Mouse (Mus musculus) kidney, adult 8-10 months (tissue): ENCODE measurements around the gene Carnmt1.

Experiments used
- DNase-seq, 2 experiments: peaks; one replicate each; pipeline ENCODE4 v3.0.0; 2022

Carnmt1 gene

DNA sequence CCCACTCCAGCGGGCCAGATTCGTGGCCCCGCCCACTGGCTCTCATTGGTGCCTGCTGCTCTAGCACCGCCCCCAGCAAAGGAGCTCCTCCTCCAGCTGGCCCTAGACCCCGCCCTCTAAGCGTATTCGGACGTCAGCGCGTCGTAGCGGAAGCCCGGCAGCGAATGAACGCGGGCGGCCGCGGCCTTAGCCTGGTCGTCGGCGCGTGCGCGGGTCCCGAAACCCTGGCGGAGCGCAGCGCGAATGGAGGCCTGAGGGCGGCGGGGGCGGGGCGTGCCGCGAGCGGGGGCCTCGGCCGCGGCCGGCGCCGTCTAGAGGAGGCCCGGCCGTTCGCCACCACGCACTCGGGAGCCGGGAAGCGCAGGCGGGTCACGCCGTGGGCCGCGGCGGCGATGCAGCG lies at the start of gene Carnmt1:
TSS of gene Carnmt1 (plus strand) at position 157 of the 400 bp plus-strand sequence.
- DNase-seq, result peak; percentile 98 to 99

DNA sequence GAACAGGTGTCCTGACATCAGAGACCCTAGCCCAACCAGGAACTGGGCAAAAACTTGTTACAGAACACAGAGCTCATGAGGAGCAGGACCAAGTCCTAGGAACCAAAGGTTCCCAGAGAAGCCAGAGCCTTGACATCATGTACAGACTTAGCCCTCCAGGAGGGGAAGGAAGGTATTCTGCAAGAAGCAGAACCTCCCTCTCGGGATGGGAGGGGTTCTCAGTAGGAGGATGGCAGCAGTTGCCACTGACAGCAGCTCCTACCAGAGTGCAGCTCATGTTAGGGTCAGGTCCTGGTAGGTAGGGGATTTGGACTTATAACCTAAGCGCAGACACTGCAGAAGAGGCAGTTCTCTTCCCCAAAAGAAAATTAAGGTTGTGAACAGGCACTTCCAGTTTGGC lies 46.7 kb upstream of the Carnmt1 start:
- DNase-seq, result no peak

DNA sequence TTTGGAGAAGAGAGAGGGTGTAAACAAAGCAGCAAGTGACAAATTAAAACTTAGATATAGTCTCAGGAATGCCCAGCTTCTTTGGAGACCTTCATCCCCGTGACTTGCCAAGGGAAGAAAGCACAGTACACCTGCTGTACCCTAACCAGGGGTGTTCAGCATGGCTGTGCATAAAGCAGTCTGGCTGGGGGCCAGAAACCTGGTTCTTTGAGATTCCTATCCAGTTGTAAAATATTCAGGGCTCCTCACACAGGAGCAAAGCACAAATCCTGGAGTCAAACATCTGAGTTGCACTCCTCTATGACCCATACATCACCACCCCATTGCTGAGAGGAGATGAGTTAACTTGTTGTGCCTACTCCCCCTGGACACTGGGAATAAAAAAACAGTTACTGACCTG lies 41.0 kb upstream of the Carnmt1 start:
- peak; percentile 90 to 92 for DNase-seq

DNA sequence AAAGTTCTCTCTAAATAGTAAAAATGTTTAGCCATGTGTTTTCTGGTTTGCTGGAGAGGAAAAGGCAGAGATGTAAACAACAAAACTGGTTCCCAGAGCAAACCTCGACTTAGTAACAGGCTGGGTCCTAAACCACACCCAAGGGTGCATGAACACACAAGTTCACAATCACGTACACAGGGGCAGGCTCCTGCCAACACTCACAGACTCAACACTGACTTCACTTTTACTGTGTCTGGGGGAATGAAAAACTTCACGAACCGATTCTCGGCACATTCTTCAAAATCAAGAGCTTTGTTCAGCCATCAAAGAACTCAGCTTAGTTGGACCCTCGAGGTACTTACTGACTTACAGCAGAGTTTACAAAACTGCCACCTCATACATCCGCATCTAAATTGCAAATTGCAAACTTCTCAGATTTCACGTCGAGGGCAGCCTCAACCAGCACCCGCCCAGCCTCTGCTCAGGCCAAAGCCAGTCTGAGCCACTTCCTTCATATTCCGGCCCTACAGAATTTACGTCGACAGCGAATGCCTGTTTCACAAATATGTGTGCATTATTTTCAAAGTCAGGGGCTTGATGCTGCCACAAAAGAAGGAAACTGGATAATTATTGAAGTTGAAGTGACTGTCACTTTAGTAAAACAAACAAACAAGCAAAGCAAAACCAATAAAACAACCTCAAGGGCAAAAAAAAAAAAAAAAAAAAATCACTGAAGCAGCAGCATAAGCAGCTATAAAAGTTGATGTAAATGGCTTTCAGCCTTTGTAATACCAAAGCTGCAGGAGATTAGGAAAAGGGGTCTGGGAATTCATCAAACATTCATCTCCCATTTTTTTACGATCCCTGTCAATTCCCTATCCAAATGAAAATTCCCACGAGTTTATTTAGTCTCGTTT lies 40.1 kb upstream of the Carnmt1 start:
- peak; percentile 62 to 76 for DNase-seq

DNA sequence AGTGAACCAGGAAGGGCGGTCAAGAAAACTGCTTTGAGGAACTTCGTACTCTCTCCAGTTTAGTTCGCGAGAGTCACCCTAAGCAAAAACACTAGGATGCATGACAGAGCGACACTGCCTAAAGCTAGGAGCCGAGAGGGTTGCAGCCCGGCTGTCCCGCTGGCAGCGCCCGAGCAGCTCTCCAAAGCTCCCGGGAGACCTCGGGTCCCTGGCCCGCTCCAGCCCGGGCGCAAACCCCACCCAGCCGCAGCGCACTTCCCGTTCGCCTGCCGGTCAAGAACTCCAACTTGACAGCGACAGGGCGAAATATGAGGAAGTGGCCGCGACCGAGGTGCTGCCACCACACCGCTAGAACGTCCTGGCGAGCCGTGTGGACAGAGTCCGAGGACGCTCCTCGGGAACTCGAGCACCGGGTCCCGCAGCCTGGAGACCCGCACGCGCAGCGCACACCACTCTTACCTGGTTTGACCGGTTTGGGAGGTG lies 39.4 kb upstream of the Carnmt1 start:
- peak; percentile 52 to 60 for DNase-seq

DNA sequence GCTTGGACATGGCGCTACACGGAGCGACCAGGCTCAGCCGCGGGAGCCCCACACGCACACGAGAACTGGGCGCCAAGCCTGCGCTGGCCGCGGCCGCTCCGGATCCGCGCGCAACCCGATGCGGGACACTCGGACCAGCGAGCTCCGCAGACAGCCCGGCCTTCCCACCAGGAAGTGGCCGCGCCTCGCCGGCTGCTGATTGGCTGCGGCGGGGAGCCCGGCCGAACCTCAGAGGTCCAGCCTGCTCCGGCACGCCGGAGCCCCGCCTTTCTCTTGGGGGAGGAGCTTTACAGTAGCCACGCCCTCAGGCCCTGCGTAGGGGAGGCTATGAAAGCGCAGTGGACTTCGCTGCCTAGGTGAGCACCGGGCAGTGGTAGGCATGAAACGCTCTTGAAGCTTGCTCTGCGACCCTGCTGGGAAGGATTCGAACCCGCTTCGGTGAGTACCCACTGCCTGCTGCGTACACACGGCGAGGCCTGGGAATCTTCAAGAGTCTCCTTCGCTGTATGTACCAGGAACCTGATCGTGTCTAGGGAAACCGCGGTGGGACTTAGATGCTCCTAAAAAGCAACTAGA lies 38.8 kb upstream of the Carnmt1 start, which contains the start of the genes Ostf1 and Nmrk1:
TSS of gene Ostf1 (minus strand) at position 180 of the 576 bp plus-strand sequence.
TSS of gene Nmrk1 (plus strand) at position 307 of the 576 bp plus-strand sequence.
- DNase-seq, result peak; percentile 98

DNA sequence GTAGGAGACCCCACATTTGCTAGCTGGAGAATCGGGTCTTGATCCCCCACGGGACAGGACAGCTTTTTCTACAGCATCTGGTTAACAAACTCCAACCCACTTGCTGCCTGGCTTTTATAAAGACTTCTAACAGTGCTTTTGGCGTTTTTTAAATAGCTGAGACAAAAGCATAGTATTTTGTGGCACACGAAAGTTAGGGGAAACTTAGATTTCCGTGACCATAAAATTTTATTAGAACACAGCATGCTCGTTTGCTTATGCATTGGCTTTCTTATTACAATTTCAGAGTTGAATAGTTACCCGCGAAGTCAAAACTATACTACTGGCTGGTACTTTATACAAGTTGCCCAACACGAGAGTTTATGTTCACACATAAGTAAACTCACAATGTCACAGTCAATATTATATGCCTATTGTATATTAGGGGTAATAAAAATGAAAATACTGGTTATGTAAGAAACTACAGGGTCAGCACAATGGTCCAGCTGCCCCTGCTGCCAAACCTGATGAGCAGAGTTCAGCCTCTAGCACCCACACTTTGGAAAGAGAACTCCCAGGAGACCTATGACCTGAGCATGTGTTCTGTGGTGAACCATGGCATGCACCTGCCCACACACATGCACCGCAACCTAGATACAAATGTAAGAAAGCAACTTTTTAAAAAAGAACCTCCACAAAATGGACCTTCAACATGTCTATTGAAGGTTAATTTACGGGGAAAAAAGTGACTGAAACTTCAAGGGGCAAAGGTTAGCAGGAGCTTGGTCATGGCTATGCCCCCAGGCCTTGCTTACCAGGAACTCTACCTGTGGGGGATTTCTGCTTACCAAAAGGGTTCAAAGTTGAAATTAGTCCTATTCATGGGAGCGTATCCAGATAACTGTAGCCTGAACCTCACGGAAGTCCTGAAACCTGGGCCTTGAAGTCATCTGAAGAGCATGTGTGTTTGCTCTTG lies 38.1 kb upstream of the Carnmt1 start:
- peak; percentile 64 to 80 for DNase-seq

DNA sequence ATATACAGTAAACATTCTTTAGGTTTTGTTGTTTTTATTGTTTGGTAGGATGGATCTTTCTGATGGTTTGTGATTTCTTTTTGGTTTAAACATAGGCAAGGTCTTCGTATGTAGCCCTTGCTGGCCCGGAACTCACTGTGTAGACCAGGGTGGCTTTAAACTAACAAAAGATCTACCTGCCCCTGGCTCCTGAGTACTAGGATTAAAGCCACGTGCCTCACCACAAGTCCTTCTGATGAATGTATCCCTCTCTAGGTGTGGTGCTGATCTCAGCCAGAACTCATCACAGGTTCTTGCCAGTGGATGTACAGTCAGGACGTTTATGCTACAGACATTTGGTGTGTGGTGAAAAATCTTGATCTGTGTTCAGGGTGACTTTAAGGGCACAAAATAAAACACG lies 32.6 kb upstream of the Carnmt1 start:
- no peak for DNase-seq

DNA sequence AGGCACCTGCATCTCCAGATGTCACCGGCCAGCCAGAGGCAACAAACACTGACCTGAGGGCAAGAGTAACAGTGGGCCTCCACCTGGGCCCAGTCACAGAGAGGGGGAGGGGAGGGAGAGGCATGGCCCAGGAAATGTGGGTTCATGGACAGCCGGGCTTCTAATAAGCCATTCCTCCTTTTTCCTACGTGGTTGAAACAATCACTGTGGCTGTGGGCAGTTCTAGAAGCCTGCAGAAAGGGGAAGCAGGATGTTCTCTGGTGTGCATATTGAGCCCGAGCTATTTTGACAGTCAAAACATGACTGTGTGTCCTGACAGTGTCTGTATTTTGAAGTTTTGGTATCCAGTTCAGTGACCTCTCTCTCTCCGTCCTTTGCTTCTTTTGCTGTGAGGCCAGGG lies 31.6 kb upstream of the Carnmt1 start:
- DNase-seq, result no peak

DNA sequence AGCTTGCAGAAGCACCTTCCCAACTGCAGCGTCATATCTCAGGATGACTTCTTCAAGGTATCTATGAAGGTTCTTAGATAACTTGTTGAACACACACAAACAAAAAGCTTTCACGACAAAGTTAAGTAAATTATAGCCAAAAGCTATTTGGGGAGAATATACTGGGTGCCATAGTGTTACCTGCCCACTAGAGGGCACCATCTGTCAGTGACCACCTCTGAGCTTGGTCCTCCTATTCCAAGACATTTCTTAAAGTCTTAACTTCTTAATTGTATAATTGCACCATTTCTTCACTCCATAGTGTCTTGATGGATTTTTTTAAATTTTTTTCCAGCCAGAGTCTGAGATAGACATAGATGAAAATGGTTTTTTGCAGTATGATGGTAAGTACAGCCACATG lies 31.0 kb upstream of the Carnmt1 start:
- no peak for DNase-seq

DNA sequence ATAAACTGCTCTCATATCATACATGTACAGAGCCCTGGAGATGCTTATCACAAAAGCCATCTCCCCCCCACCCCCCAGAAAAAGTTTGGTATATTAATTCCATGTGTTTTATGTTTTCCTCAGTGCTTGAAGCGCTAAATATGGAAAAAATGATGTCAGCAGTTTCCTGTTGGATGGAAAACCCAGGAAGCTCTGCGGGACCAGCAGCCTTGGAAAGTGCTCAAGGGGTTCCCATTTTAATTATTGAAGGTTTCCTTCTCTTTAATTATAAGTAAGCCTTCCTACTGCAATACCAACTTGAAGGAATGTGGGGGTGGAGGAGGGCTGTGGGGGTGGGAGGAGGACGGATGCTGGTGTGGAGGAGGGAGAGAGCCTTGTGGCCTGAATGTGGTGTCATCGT lies 29.6 kb upstream of the Carnmt1 start:
- no peak for DNase-seq

DNA sequence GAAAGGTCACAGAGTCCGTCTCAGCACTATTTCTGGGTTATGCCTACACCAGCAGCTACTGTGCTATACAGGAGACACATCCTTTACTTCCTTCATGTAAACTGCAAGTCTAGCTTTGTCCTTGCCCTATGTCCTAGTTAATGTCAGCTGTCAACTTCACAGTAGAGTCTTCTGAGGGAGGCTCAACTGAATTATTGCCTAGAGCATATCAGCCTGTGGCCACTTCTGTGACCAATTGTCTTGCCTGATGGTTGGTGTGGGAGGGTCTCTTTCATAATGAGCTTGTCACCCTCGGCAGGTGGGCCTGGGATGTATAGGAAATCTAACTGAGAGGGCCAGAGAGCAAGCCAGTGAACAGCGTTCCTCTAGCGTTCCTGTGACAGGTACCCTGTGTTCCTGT lies 27.2 kb upstream of the Carnmt1 start:
- no peak for DNase-seq

DNA sequence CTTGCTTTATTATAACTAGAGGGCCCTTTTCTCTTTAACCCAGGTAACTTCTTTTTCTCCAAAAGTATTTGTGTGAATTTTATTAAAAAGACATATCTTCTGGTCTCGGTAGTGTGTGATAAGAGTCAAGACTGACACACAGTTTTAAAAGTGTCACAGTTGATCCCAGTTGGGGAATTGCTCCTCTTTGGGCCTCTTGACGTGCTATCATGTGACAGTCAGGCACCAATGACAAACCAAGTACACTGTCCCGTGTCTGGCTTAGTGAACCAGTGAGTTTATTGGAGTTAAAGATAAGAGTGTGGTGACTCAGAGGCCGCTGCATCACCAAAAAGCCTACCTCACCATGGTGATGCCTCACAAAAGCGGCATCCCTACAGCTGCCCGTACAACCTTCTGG lies 26.5 kb upstream of the Carnmt1 start:
- DNase-seq, result no peak

DNA sequence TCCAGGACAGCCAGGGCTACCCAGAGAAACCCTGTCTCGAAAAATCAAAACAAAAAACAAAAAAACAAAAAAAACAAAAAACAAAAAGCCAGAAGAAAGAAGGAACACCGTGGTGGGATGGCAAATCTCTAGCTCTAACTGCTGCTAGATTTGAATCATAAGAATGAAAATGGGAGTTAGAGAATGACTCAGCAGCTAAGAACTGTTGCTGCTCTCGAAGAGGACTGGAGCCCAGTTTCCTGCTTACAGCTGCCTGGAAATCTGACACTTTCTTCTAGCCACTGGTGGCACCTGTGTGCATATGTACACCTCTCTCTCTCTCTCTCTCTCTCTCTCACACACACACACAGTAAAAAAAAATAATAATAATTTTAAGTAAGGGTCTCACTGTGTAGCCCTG lies 24.2 kb upstream of the Carnmt1 start:
- no peak for DNase-seq

DNA sequence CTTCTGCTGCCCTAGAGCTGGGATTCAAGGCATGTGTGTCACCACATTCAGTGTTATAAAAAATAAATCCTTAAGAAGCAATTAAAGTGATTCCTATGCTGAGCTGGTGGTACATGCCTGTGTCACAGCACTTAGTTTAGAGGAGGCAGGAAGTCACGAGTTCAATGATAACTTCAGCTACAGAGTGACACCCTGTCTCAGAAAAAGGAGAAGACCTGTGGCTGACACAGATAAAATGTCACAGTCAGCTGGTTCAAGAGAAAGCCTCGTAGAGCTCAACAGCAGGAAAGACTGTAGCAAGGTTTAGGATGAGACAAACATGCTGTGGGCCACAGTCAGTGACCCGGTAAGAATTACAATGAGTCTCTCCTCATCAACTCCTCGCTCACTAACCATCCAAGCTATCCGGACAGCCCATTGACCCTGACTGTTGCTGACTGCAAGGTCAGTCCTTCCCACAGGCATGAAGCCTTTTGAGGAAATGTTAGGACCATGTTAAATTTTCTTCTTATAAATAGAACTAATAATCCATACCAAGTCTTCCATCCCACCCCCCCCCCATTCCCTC lies 23.6 kb upstream of the Carnmt1 start:
- DNase-seq, result no peak

DNA sequence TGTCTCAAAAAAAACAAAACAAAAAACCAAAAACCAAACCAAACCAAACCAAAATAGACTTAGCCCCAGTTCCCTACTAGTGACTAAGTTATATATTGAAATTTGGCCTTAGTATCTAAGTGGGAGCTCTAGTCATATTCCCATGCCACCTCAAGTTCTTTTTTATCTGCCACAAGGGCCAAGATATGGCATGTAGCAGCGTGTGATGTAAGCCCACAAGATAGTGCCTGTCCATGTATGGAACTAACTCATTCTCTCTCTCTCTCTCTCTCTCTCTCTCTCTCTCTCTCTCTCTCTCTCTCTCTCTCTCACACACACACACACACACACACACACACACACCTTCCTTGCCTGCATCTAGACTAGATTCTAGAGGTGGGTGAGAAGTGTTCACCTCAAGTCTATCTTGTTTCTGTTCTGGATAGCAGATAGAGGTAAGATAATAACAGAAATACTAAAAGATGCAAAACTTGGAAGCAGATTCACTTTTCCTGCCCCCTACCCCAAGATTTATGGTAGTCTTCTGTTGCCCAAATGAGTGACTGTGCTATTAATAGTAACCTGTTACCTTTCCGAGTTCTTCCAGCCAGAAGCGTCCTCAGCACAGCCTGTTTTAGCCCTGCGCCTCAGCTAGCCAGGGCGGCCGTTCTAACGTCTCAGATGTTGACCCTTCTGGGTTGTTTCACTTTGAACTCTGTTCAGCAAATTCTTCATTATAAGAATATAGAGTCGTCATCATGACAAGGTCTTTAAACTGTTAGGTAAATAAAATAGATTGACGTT lies 22.6 kb upstream of the Carnmt1 start:
- no peak for DNase-seq

DNA sequence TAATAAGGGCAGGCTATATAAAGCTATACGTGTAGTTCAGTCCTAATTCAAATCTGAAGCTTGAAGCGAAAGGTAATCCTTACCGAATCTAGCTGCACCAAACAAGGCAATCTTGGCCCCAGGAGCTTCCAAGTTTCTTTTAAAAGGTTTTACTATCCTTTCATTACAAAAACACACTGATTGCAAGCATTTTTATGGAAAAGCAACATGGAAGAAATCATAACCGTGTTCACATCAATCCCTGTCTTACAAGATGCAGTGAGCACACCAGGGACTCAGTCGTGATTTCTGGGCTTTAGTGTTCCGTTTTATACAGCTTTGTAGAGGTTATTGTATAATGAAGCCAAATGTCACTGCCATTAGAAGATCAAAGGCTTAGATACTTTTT lies 22.0 kb upstream of the Carnmt1 start:
- no peak for DNase-seq

DNA sequence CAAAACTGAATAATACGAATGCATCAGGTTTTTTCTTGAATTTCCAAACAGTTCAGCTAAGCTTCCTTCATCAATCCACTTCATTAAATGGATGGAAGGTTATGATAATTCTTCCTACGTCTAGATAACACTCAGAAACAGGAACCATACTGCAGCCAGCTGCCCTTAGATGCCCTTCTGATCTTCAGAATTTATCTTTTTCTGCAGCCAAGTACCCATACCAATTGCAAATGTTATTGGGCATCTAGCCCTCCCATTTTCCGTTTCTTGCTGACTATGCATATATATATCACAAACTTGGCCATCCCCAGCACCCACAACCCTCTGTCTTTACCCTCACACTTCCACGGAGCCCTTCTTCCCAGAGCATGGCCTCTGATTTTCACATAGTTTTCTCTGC lies 20.6 kb upstream of the Carnmt1 start:
- DNase-seq, result no peak

DNA sequence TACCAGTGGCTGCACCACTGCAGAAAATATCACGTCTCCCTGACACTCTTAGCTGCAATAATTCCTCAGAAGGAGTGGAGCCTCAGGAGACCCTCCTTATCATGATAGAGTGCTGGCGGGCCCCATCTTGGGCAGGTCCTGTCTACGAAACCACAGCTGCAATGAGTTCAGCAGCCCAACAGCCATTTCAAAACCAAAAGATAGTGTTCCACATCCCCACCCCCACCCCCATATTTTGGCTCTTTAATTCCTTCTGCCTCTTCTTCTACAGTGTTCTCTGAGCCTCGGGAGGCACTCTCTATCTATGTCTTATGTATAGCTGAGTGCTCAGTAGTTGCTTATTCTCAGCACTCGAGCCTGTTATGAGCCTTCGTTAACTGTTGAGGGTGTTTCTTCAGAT lies 20.1 kb upstream of the Carnmt1 start:
- no peak for DNase-seq

DNA sequence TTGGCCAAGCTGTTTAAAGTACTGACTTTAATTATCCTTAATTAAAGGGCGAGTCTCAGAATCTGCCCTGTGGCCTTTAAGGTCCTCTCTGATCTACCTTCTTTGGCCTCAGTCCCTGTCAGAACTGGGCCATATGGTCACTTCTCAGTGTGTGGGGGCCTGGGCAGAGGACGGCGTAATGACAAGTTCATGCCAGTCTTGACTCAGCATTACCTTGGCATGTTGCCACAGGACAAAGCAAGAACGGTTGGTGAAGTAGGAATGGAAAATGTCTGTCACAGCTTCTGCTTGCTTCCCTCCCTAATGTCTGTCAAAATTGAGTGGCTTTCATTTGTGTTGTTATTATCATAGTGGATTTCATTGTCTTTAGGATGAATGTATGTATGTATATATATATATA lies 18.0 kb upstream of the Carnmt1 start:
- DNase-seq, result no peak

DNA sequence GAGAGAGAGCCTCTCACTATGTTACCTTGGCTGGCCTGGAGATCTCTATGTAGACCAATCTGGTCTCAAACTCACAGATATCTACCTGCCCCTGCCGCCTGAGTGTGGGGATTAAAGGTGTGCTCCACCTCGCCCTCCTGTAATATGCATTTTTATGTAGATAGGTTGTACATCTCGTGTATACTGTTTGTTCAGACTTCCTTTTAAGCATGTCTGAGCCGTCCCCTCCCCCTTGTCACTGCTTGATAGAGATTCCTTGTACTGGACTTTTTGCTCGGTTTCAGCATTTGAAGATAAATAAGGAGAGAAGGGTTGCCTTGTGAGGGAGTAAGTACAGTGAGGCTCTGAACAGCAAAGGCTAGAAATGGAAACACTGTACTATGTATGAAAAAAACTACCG lies 17.5 kb upstream of the Carnmt1 start:
- DNase-seq, result no peak

DNA sequence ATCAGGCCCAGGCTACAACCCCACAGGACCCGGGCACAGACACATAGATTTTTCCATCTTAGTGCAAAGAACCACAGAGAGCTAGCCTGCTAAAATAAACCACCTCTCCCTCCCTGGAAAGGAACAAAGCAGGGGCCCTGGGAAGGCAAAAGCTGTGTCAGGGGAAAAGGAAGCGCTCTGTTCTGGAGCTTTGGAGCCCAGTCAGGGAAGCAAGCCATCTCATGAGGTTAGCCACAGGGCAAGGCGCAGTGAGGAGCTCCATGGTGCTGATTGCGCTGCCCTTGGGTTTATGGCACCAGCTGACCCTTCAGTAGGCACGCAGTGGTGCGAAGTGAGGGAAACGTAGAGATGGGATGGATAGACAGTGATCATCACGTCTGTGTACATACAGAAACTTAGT lies 16.2 kb upstream of the Carnmt1 start:
- DNase-seq, result no peak
